Mouse (Mus musculus) CH12.LX (cell line): ENCODE results near the gene Adh1.

Experiments
- CTCF ChIP-seq, 2 experiments: IDR thresholded peaks in 1 of 2; conservative IDR thresholded peaks in 1 of 2; 2 replicates each; pipeline ENCODE4 v1.5.1; 2011 to 2012; ENCODE audit warnings: low read depth in 2 of 2, low read length in 2 of 2, improper control_type of control experiment in 1 of 2, inconsistent platforms in 1 of 2, mild to moderate bottlenecking in 1 of 2, moderate library complexity in 1 of 2
- E2F4 ChIP-seq: IDR thresholded peaks from 2 replicates; pipeline ENCODE4 v1.6.1; 2011; ENCODE audit warnings: low read depth, low read length, improper control_type of control experiment; ENCODE audit not compliant: insufficient replicate concordance
- TBP ChIP-seq: conservative IDR thresholded peaks from 2 replicates; pipeline ENCODE4 v1.6.1; 2011; ENCODE audit warnings: low read depth, low read length, improper control_type of control experiment

- TF ChIP-seq E2F4 (no peak), TBP (no peak), CTCF (conservative IDR thresholded peaks at IDR 0.05 in 1 of 2, IDR thresholded peaks at IDR 0.05 in 1 of 2; ENCODE audit: low read depth in 2 of 2, low read length in 2 of 2) (no peak)
Measured at GRCm38 (mm10) chr3:138230266-138230665, 30.5 kb upstream of the Adh1 start.
